Mouse (Mus musculus): ENCODE measurements around the gene Haus8.
"Not testable (repeated sequence)": the region's sequence is repeated elsewhere in the genome, so short reads cannot be mapped to it uniquely, and the experiment has no call there.

Gene Haus8

DNA sequence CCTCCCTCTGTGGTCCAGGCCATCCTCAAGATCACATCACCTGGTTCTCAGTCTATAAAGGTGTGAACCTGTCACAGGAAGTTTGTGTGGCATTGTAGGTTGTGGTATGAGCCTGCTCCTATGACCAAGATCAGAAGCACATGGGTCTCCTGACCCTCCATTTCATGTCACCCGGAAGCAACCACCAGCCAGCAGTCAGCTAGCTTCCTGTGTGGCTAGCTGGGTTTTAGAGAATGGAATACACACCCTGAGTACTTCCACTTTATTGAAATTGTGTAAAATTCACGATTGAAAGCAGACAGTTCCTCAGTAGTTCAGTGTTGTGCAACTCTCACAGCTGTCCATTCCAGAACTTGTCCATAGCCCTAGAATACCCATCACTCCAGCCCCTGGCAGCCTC, 13.5 kb upstream of the Haus8 start:
- not testable (repeated sequence) for DNase-seq (ENCODE audit: low spot score in 2 of 2)

DNA sequence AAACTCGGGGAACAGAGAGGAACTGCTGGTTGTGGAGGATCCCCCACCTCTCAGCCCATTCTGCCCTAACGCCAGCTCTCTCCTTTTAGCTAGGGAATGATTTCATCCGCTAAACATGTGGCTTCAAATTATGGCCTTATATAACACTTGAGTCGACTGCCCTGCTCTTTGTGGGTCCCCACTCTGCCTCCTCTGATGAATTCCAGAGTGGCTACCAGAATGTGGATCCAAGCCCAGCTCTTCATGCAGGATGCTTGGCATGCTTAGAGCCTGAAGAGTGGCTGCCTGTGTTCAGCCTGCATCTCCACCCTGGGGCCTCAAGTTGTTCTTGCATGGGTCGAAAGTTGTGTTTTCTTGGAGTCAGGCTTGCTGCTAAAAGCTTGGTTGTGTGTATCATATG, 9.9 kb upstream of the Haus8 start:
- no peak for DNase-seq (ENCODE audit: low spot score in 2 of 2)

DNA sequence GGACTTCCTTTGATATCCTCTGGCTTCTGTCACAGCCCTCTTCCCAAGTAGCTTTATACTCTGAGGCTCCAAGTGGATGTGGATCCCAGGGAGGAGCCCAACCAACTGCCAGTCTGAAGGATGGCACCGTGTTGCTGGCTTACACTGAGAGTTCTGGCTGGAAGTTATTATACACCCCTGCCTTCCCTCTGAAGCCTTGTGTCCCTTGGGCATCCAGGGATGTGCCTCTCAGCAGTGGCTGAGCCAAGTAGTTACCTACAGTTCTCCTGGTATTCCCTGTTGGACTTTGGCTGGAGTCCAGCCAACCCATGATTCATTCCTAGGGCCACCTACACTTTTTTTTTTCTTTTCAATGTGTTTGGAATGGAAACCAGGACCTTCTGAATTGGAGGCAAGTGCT, 9.0 kb upstream of the Haus8 start:
- not testable (repeated sequence) for DNase-seq (ENCODE audit: low spot score in 2 of 2)

DNA sequence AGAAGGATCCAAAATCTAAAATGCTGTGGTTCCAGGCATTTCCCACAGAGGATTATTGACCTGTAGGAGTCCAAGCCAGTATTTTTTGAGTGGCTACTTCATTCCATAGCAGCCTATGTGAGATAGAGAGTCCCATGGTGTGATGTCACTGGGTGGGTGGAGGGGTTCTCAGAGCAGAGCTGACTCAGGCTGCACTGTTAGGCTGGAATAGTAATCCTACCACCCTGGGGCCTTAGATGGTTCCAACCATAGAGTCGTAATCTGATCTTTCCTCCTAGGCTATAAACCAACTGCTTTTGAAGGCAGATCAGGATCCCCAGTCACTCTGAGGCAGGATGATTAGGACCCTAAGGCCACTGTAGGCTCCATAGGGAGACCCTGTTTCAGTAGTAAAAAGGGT, 6.7 kb upstream of the Haus8 start:
- not testable (repeated sequence) for DNase-seq (ENCODE audit: low spot score in 2 of 2)

DNA sequence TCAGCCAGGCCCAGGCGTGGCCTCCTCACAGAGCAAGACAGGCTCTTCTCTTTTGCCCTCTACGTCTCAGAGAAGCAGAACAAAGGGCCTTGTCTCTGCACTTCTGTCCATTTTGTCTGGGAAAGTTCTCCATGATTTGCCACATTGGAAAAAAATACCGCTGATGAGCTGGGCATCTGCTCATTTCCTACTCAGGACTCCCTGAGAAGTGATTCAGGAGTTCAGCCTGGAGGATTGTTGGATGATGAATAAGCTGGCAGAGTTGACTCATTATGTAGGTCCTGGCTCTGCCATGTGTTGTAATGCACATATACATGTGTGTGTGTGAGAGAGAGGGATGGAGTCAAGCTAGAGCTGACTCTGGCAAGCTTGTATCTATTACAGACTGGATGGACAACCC, 3.4 kb upstream of the Haus8 start:
- DNase-seq (ENCODE audit: low spot score in 2 of 2): no peak

DNA sequence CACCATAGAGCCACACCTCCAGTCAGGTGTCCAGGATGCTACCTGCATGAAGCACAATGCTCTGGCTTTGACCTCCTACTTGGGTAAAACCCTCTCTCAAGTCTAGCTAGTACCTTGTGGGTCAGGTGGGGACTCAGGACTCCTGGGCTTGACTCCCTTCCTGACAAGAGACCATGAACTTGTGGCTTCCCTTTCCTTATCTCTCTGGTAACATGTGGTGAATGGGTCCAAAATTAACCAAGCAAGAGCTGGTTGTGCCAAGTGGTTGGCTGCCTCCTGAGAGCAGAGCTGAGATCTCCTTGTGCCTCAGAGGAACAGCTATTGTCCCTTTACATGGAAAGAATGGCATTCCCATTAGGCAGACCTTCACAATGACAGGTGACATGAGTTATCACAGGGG, 1.7 kb upstream of the Haus8 start:
- DNase-seq (ENCODE audit: low spot score in 2 of 2): no peak

DNA sequence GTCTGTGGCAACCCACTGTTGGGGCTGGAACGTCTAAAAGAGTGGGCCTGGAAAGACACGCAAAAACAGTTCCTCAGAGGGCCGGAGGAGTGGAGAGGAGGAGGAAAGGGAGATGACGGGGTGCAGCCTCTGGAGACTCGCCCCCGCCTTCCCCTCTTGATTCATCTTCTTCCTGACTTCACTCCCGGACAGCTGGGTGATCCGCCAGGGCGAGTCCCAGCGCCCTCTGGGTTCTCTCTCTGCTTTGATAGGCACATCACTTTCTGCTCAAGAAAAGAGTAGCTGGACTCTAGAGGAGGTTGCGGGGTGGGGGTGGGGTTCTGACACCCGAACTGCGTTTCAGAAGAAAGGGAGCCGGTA, 397 bp upstream of the Haus8 start:
- peak; percentile 49 to 66 for DNase-seq (ENCODE audit: low spot score in 2 of 2)

DNA sequence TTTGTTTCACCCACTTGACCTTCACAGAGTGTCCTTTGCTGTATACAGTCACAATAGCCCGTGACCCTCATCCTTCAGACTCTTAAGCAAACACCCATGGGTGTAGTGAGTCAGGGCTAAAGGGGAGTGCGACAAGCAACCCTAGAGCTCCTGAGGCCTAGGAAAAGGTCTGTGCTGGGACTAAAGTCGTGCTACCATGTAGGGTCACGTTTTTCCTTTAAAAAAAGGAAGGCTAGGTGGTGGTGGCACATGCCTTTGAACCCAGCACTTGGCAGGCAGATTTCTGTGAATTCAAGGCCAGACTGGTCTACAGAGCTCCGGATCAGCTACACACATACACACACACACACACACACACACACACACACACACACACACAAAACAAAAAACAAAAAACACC, 1.1 kb downstream of the Haus8 start:
- DNase-seq (ENCODE audit: low spot score in 2 of 2): no peak

DNA sequence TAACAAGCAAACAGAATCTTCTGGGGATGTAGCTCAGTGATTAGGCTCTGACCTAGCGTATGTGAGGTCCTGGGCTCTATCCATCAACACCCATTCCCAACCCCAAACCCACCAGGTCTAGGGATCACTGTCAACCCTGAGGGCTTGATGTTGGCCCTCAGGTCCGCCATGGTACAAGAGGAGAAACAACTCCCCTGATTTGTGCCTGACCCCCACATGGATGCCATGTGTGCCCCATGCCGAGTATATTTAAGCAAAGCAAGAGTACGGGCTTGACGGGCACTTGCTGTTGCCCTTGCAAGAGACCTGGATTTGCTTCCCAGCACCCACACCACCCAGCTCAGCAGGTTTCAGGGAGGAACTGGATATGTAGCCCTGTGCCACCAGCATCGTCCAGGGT, 4.4 kb downstream of the Haus8 start:
- DNase-seq (ENCODE audit: low spot score in 2 of 2): not testable (repeated sequence)

DNA sequence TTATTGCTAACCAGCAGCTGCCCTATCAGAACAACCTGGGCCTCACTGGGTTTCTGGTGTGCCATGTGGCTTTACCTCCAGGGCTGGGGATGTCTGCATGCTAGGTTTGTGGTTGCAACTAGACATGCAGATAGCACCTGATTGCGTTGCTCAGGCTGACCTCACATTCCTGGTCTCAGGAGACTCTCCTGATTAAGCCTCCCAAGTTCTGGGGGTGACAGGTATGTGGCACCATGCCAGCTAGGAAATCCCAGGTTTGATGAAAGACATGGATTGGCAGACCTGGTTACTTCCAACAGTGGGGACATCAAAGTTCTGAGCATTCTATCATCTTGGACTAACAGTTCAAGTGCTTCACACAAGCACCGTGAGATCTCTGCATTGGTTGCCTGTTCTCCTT, 5.0 kb downstream of the Haus8 start:
- no peak for DNase-seq (ENCODE audit: low spot score in 2 of 2)

DNA sequence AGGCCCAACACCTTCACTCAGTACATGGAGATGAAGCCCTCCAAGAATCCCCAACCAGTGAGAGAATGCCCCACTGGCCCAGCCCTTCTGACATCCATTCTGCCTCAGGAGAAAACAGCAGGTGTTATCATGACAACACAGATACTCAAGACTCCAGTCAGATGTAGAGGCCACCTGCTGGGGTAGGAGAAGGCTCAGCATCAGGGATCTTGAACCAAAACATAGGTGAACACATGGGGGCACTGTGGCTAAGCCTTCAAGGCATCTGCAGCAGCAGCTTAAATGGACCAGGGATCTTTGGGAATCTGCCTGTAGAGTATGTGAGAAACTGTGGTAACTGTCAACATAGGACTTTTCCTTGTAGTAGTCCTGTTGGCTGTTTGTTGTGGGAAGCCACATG, 11.5 kb downstream of the Haus8 start:
- DNase-seq (ENCODE audit: low spot score in 2 of 2): no peak

DNA sequence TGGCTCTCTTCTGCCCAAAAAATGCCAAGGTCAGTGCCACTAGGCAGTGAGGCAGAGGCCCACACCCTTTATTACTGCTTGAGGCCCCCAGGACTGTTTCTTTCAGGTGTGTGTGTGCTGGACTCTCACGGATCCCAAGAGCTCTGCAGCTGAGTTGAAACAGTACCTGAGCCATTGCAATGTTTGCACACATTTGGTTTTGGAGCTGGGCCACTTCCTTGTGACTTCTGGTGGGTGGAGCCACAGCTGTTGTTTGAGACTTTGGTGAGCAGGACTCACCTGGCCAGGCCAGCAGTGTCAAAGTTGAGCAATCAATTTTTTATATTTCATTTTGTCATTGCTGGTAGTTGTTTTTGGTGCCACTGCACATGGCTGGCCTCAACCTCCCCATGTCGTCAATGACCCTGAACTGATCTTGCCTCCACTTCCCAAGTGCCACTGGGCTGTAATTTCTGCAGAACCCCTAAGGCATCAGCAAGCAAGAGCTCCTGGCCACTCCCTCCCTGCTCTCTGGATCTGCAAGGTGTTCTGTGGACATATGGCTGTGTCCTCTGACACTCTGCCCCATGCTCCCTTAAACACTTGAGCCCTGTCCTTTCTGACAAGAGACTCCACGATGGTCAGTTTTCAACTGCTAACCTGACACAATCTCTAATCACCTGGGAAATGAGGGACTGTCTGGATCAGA, 16.0 kb downstream of the Haus8 start:
- no peak for DNase-seq (ENCODE audit: low spot score in 2 of 2)

DNA sequence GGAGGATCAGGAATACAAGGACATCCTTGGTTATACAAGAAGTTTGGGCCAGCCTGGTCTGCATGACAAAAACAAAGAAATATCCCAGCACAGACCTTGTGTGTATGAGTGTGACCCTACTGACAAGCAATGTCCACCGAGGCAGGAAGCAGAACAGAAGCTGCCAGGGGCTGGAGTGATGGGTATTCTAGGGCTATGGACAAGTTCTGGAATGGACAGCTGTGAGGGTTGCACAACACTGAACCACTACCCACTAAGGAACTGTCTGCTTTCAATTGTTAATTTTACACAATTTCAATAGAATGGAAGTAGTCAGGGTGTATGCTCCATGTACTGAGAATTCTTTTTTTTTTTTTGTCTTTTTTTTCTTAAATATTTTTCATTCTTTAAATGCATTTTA, 24.5 kb downstream of the Haus8 start:
- no peak for DNase-seq (ENCODE audit: low spot score in 2 of 2)

DNA sequence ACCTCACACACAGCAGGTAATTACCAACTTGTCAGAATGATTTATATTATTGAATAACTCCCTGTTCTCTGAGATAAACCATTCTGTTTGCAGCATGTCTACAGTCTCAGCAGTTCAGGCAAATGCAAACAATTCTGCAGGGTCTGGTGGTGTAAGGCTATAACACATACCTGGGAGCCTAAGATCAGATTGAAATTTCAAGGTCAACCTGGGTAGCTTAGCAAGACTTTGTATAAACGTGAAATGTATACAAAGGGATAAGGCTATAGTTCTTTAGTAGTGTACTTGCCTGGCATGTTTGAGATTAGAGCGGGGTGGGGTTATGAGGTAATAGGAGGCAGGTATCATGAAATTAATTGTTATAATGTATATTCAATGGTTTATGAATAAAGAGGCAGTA, 30.0 kb downstream of the Haus8 start:
- no peak for DNase-seq (ENCODE audit: low spot score in 2 of 2)

DNA sequence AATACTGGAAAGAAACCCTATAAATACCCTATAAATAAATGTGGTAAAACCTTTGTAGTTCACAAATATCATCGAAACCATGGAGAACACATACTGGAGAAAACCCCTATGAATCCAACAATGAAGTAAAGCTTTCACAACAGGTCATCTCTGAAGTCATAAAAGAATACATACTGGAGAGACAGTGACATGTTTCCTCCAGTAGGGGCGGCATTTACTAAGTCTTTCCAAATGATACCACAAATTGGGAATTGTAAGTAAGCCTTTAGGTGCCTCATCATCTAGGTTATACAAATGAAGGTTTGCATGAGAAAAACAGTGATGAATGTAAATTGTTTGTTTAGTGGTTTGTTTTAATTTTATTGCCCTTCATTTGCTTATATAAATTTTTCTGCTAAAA, 48.2 kb downstream of the Haus8 start:
- DNase-seq (ENCODE audit: low spot score in 2 of 2): no peak

DNA sequence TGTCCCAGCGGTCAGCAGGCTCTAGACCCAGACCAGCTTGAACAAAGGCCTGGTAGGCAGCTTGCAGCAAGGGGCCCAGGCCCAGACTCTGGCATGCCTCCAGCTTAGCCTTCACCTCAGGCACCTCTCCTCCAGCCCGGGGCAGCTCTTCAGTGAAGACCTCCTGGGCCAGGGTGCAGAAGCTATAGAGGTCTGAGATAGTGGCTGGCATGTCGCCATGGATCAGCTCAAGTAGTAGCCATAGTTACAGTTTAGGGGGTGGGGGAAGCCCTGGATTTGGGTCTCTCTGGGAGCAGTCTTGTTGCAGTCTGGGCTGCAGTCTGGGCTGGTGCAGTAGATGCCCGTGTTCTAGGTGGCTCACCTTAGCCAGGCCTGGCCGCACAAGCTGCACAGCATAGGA, 58.5 kb downstream of the Haus8 start:
- not testable (repeated sequence) for DNase-seq (ENCODE audit: low spot score in 2 of 2)

DNA sequence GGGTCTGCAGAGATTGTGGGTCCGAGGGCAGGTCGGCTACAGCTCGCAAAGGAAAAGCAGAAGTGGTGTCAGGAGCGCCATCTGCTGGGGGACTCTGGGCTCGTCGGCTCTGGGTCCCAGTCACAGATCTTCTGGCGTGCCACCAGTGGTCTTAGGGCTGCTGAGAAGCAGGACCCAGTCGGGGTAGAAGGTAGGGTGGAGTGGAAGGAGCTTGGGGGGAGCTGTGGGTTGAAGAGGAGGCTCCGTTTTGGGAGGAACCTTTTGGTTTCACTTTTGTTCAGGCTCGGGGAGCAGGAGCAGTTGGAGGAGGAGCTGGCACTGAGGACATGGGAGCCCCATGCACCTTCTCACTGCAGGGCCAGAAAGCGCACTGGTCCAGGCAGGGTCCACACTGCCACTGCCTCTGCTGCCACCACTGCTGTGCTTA, 67.2 kb downstream of the Haus8 start:
- not testable (repeated sequence) for DNase-seq (ENCODE audit: low spot score in 2 of 2)

Data from right cerebral cortex, postnatal 10 days (tissue).